Mouse (Mus musculus) lung, embryonic 15.5 days (tissue): ENCODE data around the gene Bzw2. TPM values are rescaled to one million over a fixed set of nuclear protein-coding genes. Genes with fewer than 3 reads are reported as not detected.
"Not testable (repeated sequence)": the region's sequence is repeated elsewhere in the genome, so short reads cannot be mapped to it uniquely, and the experiment has no call there.

Experiments
- ATAC-seq: fragments of 200-750 bp; cut with Nextera tagmentation; 2 replicates; pipeline ENCODE4 v1.8.0; 2017; ENCODE audit warnings: moderate number of reproducible peaks, borderline replicate concordance; ENCODE audit not compliant: low FRiP score, low TSS enrichment; ENCODE audit errors: extremely low read depth
- H3K27ac ChIP-seq: fragments of 300-500 bp; sonication (generic); 2 replicates; pipeline ENCODE4 v1.5.1; 2015; ENCODE audit warnings: moderate library complexity, mild to moderate bottlenecking, inconsistent platforms
- H3K27me3 ChIP-seq: fragments of 300-500 bp; sonication (generic); 2 replicates; pipeline ENCODE4 v1.6.1; 2015; ENCODE audit warnings: inconsistent platforms
- H3K36me3 ChIP-seq: fragments of 300-500 bp; sonication (generic); 2 replicates; pipeline ENCODE4 v1.6.1; 2015; ENCODE audit warnings: inconsistent platforms
- H3K4me1 ChIP-seq: fragments of 300-500 bp; sonication (generic); 2 replicates; pipeline ENCODE4 v1.6.1; 2015; ENCODE audit warnings: inconsistent platforms
- H3K4me2 ChIP-seq: fragments of 300-500 bp; sonication (generic); 2 replicates; pipeline ENCODE4 v1.6.1; 2015; ENCODE audit warnings: inconsistent platforms, mild to moderate bottlenecking, moderate library complexity
- H3K4me3 ChIP-seq: fragments of 300-500 bp; sonication (generic); 2 replicates; pipeline ENCODE4 v1.5.1; 2015; ENCODE audit warnings: mild to moderate bottlenecking, inconsistent platforms
- H3K9ac ChIP-seq: fragments of 300-500 bp; sonication (generic); 2 replicates; pipeline ENCODE4 v1.6.1; 2015; ENCODE audit warnings: inconsistent platforms
- H3K9me3 ChIP-seq: fragments of 300-500 bp; sonication (generic); 2 replicates; pipeline ENCODE4 v1.6.1; 2016; ENCODE audit warnings: inconsistent platforms
- WGBS: fragments of 180-500 bp; shearing (Covaris S2); methylation state at CpG from one replicate; pipeline ENCODE4 v1.1.7; 2015; 5-methylcytosine and 5-hydroxymethylcytosine counted together
- polyA plus RNA-seq: library from polyadenylated mRNA; unstranded; fragments of >200 nt; fragmentation: Nextera tagmentation; extraction: Ambion mirVana; gene quantifications from 2 replicates; pipeline ENCODE4 v1.2.1, GENCODE M21; 2015

Gene Bzw2
- 179 and 187 TPM in 2 replicates for polyA plus RNA-seq

GRCm38 (mm10) chr12:36157638-36158308, at the start of gene Bzw2:
Bzw2 (minus strand) TSS chr12:36158080.
- Histone ChIP-seq H3K4me1 (peaks cover 22% of the 10 kb centered on the region), H3K27ac (peak within 1 kb of the TSS; percentile 95), H3K4me3 (peak within 1 kb of the TSS; percentile 76), H3K4me2 (peak within 1 kb of the TSS; percentile 74), H3K27me3 (no peaks in the 10 kb centered on the region), H3K9ac (peak within 1 kb of the TSS; percentile 86), H3K36me3 (no peaks in the 10 kb centered on the region), H3K9me3 (no peaks in the 10 kb centered on the region)
- WGBS: under 1% methylated on average over 26 of the region's 26 CpGs
- ATAC-seq: peak; percentile 65

GRCm38 (mm10) chr12:36207072-36207799, 49.4 kb upstream of the Bzw2 start:
- WGBS: 44% methylated on average over 9 of the region's 9 CpGs
- peak; percentile 97; the same call in 1 of the 2 replicates for ATAC-seq

GRCm38 (mm10) chr12:36205579-36206119, 47.8 kb upstream of the Bzw2 start:
- H3K27ac ChIP-seq, H3K36me3 ChIP-seq, H3K4me3 ChIP-seq, H3K4me2 ChIP-seq, H3K9ac ChIP-seq, H3K9me3 ChIP-seq, H3K4me1 ChIP-seq, H3K27me3 ChIP-seq, ATAC-seq: not testable (repeated sequence)
- WGBS: 62% methylated on average over 5 of the region's 5 CpGs

More at GRCm38 (mm10) chr12:36207072-36207799, 49.4 kb upstream of the Bzw2 start:
- H3K27me3 ChIP-seq: no peaks in the 10 kb centered on the region
- no peak overlapping the region for H3K9ac ChIP-seq
- peak overlapping the region; percentile 43 for H3K4me2 ChIP-seq
- no peak overlapping the region for H3K27ac ChIP-seq
- H3K36me3 ChIP-seq: no peaks in the 10 kb centered on the region
- H3K4me1 ChIP-seq: peaks cover 8% of the 10 kb centered on the region
- peak overlapping the region; percentile 19 for H3K4me3 ChIP-seq
- no peaks in the 10 kb centered on the region for H3K9me3 ChIP-seq

GRCm38 (mm10) chr12:36194976-36195375, 37.1 kb upstream of the Bzw2 start:
- no peak for ATAC-seq
- H3K27me3 ChIP-seq: no peaks in the 10 kb centered on the region
- peaks cover 2% of the 10 kb centered on the region; the same call in 1 of the 2 replicates for H3K9me3 ChIP-seq
- H3K9ac ChIP-seq: no peak overlapping the region
- no peak overlapping the region for H3K4me3 ChIP-seq
- H3K4me2 ChIP-seq: no peak overlapping the region
- 91% methylated on average over 7 of the region's 7 CpGs for WGBS
- H3K36me3 ChIP-seq: peaks cover 69% of the 10 kb centered on the region
- H3K4me1 ChIP-seq: no peaks in the 10 kb centered on the region
- H3K27ac ChIP-seq: no peak overlapping the region

- Histone ChIP-seq H3K27me3 (no peaks in the 10 kb centered on the region), H3K36me3 (peaks cover 68% of the 10 kb centered on the region), H3K4me2 (no peak overlapping the region), H3K4me3 (no peak overlapping the region), H3K9ac (no peak overlapping the region), H3K27ac (no peak overlapping the region), H3K4me1 (no peaks in the 10 kb centered on the region), H3K9me3 (no peaks in the 10 kb centered on the region)
- ATAC-seq: no peak
- 95% methylated on average over 5 of the region's 5 CpGs for WGBS
Measured at GRCm38 (mm10) chr12:36190343-36190742, 32.5 kb upstream of the Bzw2 start.

GRCm38 (mm10) chr12:36189610-36190009, 31.7 kb upstream of the Bzw2 start:
- ATAC-seq: no peak
- Histone ChIP-seq H3K4me1 (no peaks in the 10 kb centered on the region), H3K27me3 (no peaks in the 10 kb centered on the region), H3K9me3 (no peaks in the 10 kb centered on the region), H3K27ac (no peak overlapping the region), H3K36me3 (peaks cover 63% of the 10 kb centered on the region), H3K4me3 (no peak overlapping the region), H3K4me2 (no peak overlapping the region), H3K9ac (no peak overlapping the region)
- WGBS: 85% methylated on average over 3 of the region's 3 CpGs

- H3K4me3 ChIP-seq: no peak overlapping the region
- no peak overlapping the region for H3K9ac ChIP-seq
- no peaks in the 10 kb centered on the region for H3K27me3 ChIP-seq
- peaks cover 67% of the 10 kb centered on the region for H3K36me3 ChIP-seq
- no peak for ATAC-seq
- H3K4me2 ChIP-seq: no peak overlapping the region
- H3K4me1 ChIP-seq: no peaks in the 10 kb centered on the region
- no peaks in the 10 kb centered on the region for H3K9me3 ChIP-seq
- no peak overlapping the region for H3K27ac ChIP-seq
- 65% methylated on average over 6 of the region's 6 CpGs for WGBS
Measured at GRCm38 (mm10) chr12:36187081-36187480, 29.2 kb upstream of the Bzw2 start.

- WGBS: 73% methylated on average over 6 of the region's 6 CpGs
- no peak overlapping the region for H3K27ac ChIP-seq
Measured at GRCm38 (mm10) chr12:36182570-36182969, 24.7 kb upstream of the Bzw2 start.

GRCm38 (mm10) chr12:36177227-36177626, 19.3 kb upstream of the Bzw2 start:
- H3K4me1 ChIP-seq: no peaks in the 10 kb centered on the region
- no peak overlapping the region for H3K4me2 ChIP-seq
- no peak overlapping the region for H3K9ac ChIP-seq
- WGBS: 93% methylated on average over 5 of the region's 5 CpGs
- no peak for ATAC-seq
- H3K27me3 ChIP-seq: no peaks in the 10 kb centered on the region
- no peaks in the 10 kb centered on the region for H3K9me3 ChIP-seq
- no peak overlapping the region for H3K4me3 ChIP-seq
- no peak overlapping the region for H3K27ac ChIP-seq
- H3K36me3 ChIP-seq: peaks cover 54% of the 10 kb centered on the region

More at GRCm38 (mm10) chr12:36182570-36182969, 24.7 kb upstream of the Bzw2 start:
- H3K4me2 ChIP-seq: no peak overlapping the region
- H3K9ac ChIP-seq: no peak overlapping the region
- ATAC-seq: no peak
- no peaks in the 10 kb centered on the region for H3K27me3 ChIP-seq
- no peak overlapping the region for H3K4me3 ChIP-seq
- H3K36me3 ChIP-seq: peaks cover 42% of the 10 kb centered on the region
- H3K9me3 ChIP-seq: no peaks in the 10 kb centered on the region
- no peaks in the 10 kb centered on the region for H3K4me1 ChIP-seq

GRCm38 (mm10) chr12:36165299-36165698, 7.4 kb upstream of the Bzw2 start:
- H3K36me3 ChIP-seq: peaks cover 8% of the 10 kb centered on the region; the same call in 1 of the 2 replicates
- H3K9me3 ChIP-seq: no peaks in the 10 kb centered on the region
- WGBS: 33% methylated on average over 1 of the region's 1 CpGs
- no peak overlapping the region for H3K27ac ChIP-seq
- H3K4me1 ChIP-seq: peaks cover 10% of the 10 kb centered on the region; the same call in 1 of the 2 replicates
- H3K4me3 ChIP-seq: no peak overlapping the region
- no peak overlapping the region for H3K4me2 ChIP-seq
- ATAC-seq: no peak
- H3K9ac ChIP-seq: no peak overlapping the region
- H3K27me3 ChIP-seq: no peaks in the 10 kb centered on the region

- Histone ChIP-seq H3K27me3 (no peaks in the 10 kb centered on the region), H3K9ac (no peak overlapping the region), H3K4me2 (no peak overlapping the region), H3K27ac (no peak overlapping the region), H3K4me3 (no peak overlapping the region), H3K9me3 (no peaks in the 10 kb centered on the region), H3K4me1 (peaks cover 10% of the 10 kb centered on the region; the same call in 1 of the 2 replicates), H3K36me3 (peaks cover 8% of the 10 kb centered on the region; the same call in 1 of the 2 replicates)
- 53% methylated on average over 7 of the region's 7 CpGs for WGBS
- ATAC-seq: no peak
Measured at GRCm38 (mm10) chr12:36164126-36164791, 6.4 kb upstream of the Bzw2 start.
